Mouse (Mus musculus) hindbrain, embryonic 10.5 days (tissue): ENCODE results near the gene Grm7. TPM values are rescaled to one million over a fixed set of nuclear protein-coding genes. Genes with fewer than 3 reads are reported as not detected.
A peak's percentile ranks its signal among the peaks of the same experiment; 100 is the strongest.

ENCODE experiments used
- DNase-seq: peaks from one replicate; pipeline ENCODE4 v3.0.0-alpha.2; 2017; ENCODE audit warnings: low spot score
- H3K27ac ChIP-seq: fragments of 300-500 bp; sonication (generic); 2 replicates; pipeline ENCODE4 v1.5.1; 2016; ENCODE audit warnings: mild to moderate bottlenecking, moderate library complexity
- H3K27me3 ChIP-seq: fragments of 300-500 bp; sonication (generic); 2 replicates; pipeline ENCODE4 v1.6.1; 2016; ENCODE audit warnings: mild to moderate bottlenecking; ENCODE audit not compliant: poor library complexity, insufficient read depth, severe bottlenecking
- H3K36me3 ChIP-seq: fragments of 300-500 bp; sonication (generic); 2 replicates; pipeline ENCODE4 v1.6.1; 2016; ENCODE audit warnings: mild to moderate bottlenecking, moderate library complexity
- H3K4me1 ChIP-seq: fragments of 300-500 bp; sonication (generic); replicated peaks from 2 replicates; pipeline ENCODE4 v1.6.1; 2016; ENCODE audit warnings: mild to moderate bottlenecking
- H3K4me3 ChIP-seq: fragments of 300-500 bp; sonication (generic); 2 replicates; pipeline ENCODE4 v1.5.1; 2016; ENCODE audit warnings: mild to moderate bottlenecking, moderate library complexity
- H3K9me3 ChIP-seq: fragments of 300-500 bp; sonication (generic); 2 replicates; pipeline ENCODE4 v1.6.1; 2016; ENCODE audit warnings: mild to moderate bottlenecking, moderate library complexity
- WGBS: fragments of 180-500 bp; shearing (Covaris S2); methylation state at CpG from one replicate; pipeline ENCODE4 v1.1.7; 2016; 5-methylcytosine and 5-hydroxymethylcytosine counted together
- polyA plus RNA-seq: library from polyadenylated mRNA; unstranded; fragments of >200 nt; fragmentation: Nextera tagmentation; extraction: Ambion mirVana; gene quantifications from 2 replicates; pipeline ENCODE4 v1.2.1, GENCODE M21; 2016

Grm7 gene
- polyA plus RNA-seq: 0.14 and 0.59 TPM in 2 replicates

DNA sequence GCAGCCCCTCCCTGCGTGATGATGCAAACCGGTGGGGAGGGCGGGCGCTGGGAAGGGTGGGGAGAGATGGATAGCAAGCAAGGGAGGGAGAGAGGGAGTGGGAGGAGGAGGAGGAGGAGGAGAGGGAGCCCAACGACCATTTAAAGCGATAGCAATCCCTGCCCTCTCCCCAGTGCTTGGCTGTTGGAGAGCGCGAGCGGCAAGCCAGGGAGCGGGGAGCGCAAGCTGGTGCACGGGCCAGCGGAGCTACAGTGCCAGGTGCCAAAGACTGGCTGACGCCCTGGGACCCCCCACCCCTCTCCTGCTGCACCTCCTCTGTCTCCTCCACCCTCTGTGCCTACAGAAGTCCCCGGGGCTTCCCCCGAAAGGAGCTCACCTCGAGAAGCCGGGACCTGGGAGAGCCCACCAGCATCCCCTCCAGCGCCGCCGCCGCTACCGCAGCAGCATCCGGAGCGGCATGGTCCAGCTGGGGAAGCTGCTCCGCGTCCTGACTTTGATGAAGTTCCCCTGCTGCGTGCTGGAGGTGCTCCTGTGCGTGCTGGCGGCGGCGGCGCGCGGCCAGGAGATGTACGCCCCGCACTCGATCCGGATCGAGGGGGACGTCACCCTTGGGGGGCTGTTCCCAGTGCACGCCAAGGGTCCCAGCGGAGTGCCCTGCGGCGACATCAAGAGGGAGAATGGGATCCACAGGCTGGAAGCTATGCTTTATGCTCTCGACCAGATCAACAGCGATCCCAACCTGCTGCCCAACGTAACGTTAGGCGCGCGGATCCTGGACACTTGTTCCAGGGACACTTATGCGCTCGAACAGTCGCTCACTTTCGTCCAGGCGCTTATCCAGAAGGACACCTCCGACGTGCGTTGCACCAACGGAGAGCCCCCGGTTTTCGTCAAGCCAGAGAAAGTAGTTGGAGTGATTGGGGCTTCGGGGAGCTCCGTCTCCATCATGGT lies at the start of gene Grm7:
TSS of gene Grm7 (plus strand) at position 171 of the 951 bp plus-strand sequence.
- H3K4me3 ChIP-seq: peak within 1 kb of the TSS; percentile 62
- no peaks in the 10 kb centered on the region for H3K36me3 ChIP-seq
- WGBS: under 1% methylated on average over 65 of the region's 65 CpGs
- peak within 1 kb of the TSS; percentile 18; the same call in 1 of the 2 replicates for H3K27ac ChIP-seq
- DNase-seq: peak; percentile 62
- peaks cover 53% of the 10 kb centered on the region for H3K27me3 ChIP-seq
- no peaks in the 10 kb centered on the region for H3K9me3 ChIP-seq
- peaks cover 22% of the 10 kb centered on the region for H3K4me1 ChIP-seq

DNA sequence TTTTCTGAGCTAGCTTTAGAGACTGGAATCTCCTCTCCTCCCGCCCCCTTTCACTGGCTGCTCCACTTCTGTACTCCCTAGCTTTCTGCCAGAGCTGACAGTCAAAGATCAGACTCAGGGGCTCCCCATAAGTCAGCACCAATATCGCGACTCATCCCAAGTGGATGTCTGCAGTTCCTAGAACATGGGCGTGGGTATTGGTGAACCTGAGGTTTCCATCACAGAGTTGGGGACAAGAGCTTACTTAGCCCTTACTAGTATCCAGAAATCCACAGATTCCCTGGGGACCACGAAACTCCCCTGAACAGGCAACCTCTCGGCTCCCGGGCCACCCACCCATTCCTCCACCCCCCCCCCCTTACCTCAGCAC lies 355 bp upstream of the Grm7 start:
- no peak for DNase-seq

DNA sequence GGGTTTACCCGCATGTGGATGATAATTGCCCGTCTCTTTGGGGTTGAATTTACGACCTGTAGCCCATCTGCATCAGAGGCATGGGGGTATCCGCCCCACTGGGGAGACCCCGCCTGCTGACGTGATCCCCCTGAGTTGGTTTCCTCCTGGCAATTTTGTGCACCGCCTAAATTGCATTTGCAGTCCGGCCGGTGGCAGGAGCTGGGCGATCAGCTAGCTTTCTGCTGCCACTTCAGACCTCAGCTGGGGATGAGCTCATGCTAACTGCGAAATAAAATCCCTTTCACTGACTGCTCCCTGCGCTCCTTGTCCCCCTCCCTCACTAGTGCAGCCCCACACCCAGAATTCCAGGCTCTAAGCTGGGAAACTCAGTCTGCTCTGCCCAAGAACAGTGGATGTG lies 1.5 kb downstream of the Grm7 start:
- H3K9me3 ChIP-seq: no peaks in the 10 kb centered on the region
- WGBS: 2% methylated on average over 12 of the region's 12 CpGs
- peaks cover 53% of the 10 kb centered on the region for H3K27me3 ChIP-seq
- no peak overlapping the region for H3K27ac ChIP-seq
- H3K4me3 ChIP-seq: peak overlapping the region; percentile 62
- H3K36me3 ChIP-seq: no peaks in the 10 kb centered on the region
- H3K4me1 ChIP-seq: peaks cover 22% of the 10 kb centered on the region
- peak; percentile 16 for DNase-seq

More for the DNA sequence above, 355 bp upstream of the Grm7 start:
- H3K27me3 ChIP-seq: peaks cover 53% of the 10 kb centered on the region
- H3K9me3 ChIP-seq: no peaks in the 10 kb centered on the region
- H3K36me3 ChIP-seq: no peaks in the 10 kb centered on the region
- peaks cover 22% of the 10 kb centered on the region for H3K4me1 ChIP-seq
- peak overlapping the region; percentile 62 for H3K4me3 ChIP-seq
- H3K27ac ChIP-seq: no peak overlapping the region
- WGBS: under 1% methylated on average over 7 of the region's 7 CpGs

DNA sequence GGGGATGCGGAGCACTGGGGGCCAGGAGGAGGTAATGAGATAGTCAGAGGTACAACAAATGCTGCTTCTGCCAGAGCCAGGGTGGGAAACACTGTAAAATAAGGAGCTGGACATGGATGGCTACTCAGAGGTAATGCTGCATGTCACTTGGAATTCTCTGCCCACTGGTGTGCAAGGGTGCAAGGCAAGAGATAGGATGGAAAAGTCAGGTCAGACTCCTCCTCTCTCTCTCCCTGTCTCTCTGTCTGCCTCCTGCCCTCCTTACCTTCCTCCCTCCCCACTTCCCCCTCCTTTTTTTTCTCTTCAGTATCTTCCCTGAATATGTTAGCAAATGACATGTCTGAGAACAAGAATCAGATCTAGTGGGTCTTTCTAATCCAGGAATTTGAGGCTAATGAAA lies 3.8 kb downstream of the Grm7 start:
- DNase-seq: no peak

DNA sequence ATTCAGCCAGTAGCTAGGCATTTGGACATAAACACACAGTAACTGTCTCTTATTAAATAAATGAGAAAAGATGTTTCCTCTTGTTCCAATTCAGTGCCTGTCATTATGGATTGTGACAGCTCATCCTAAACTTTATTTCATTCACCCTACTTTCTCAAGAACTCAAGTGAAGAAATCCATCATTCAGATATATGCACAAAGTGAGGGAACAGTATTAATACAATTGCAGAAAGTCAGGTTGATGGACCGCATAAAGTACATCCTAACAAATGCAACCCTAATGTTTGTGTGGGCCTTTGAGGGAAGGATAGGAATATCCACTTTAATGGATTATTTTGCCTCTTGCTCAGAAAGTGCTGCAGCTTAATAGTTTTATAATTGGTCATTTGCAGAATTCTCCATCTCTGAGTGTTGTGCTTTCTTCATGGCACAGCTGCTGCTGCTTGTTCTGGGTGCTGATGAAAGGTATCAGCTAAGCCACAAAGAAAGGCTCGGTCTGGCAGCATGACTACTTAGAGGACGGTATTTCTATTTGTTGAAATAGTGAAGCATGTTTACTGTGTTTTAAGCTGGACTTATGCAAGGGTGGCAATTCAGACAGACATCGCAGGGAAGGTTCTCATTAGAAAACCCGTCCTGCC lies 8.1 kb downstream of the Grm7 start:
- no peaks in the 10 kb centered on the region for H3K4me1 ChIP-seq
- no peaks in the 10 kb centered on the region for H3K9me3 ChIP-seq
- H3K27me3 ChIP-seq: peaks cover under 1% of the 10 kb centered on the region
- H3K4me3 ChIP-seq: no peak overlapping the region
- H3K27ac ChIP-seq: no peak overlapping the region
- no peaks in the 10 kb centered on the region for H3K36me3 ChIP-seq
- 84% methylated on average over 5 of the region's 5 CpGs for WGBS
- no peak for DNase-seq

More for the DNA sequence above, 3.8 kb downstream of the Grm7 start:
- Histone ChIP-seq H3K36me3 (no peaks in the 10 kb centered on the region), H3K4me1 (peaks cover 22% of the 10 kb centered on the region), H3K27ac (no peak overlapping the region), H3K27me3 (peaks cover 43% of the 10 kb centered on the region), H3K4me3 (no peak overlapping the region), H3K9me3 (no peaks in the 10 kb centered on the region)
- 87% methylated on average over 1 of the region's 1 CpGs for WGBS

DNA sequence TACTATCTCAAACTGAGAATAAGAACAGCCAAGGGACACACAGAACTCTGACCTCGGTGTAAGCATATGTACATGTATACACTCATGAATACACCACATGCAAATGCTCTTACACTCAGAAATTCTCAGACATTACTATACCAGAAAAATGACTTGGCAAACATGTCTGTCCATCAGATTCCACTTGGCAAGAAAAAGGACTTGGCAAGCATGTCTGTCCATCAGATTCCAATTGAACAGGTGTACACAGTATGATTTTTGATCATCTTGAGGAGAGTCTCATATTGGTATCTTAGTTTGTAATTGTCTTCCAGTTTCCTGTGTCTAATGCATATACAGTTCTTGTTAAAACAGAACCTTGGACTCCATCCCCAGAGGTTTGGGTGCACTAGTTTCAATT lies 19.1 kb downstream of the Grm7 start:
- no peak for DNase-seq
- 96% methylated on average over 1 of the region's 1 CpGs for WGBS
- no peak overlapping the region for H3K27ac ChIP-seq
- H3K36me3 ChIP-seq: no peaks in the 10 kb centered on the region
- H3K4me1 ChIP-seq: no peaks in the 10 kb centered on the region
- H3K9me3 ChIP-seq: no peaks in the 10 kb centered on the region
- no peaks in the 10 kb centered on the region for H3K27me3 ChIP-seq
- H3K4me3 ChIP-seq: no peak overlapping the region

DNA sequence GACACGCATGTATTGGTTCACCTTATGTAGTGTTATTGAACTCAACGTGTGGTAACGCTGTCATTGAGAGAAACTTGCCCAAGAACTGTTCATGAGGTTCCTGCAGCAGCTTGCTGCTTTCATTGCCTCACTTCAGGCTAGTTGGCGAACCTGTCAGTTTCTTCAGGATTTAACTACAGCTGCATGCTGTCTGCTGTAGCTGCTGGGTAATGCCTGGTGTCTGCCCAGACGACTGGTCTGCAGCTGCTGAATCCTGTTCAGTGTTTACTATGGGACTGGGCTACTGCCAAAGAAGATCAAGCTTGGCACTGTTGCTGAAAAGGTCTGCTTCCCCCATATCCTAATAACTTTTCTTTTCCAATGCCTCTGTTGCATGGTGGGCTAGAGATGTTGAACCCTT lies 23.1 kb downstream of the Grm7 start:
- no peaks in the 10 kb centered on the region for H3K9me3 ChIP-seq
- no peak overlapping the region for H3K27ac ChIP-seq
- no peaks in the 10 kb centered on the region for H3K36me3 ChIP-seq
- WGBS: 72% methylated on average over 5 of the region's 5 CpGs
- no peak for DNase-seq
- no peaks in the 10 kb centered on the region for H3K27me3 ChIP-seq
- no peak overlapping the region for H3K4me3 ChIP-seq
- H3K4me1 ChIP-seq: no peaks in the 10 kb centered on the region

DNA sequence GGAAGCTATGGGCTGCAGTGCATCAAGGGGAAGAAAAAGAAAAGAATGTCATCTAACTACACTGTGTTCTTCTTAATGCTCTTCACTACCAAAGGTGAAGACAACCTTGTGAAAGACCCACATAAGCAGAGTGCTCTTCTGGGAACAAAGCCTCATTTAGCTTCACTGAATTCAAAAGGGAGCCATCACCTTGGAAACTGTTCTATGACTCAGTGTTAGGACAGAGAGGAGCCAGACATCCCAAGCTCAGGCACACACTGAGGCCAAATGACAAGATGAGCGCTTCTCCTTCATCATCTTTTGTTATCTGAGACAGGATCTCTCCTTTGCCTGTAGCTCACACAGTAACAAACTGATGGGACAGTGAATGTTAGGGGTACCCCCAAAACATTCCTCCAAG lies 45.6 kb downstream of the Grm7 start:
- Histone ChIP-seq H3K27ac (no peak overlapping the region), H3K4me1 (no peaks in the 10 kb centered on the region), H3K27me3 (no peaks in the 10 kb centered on the region), H3K4me3 (no peak overlapping the region), H3K9me3 (no peaks in the 10 kb centered on the region), H3K36me3 (no peaks in the 10 kb centered on the region)
- DNase-seq: no peak
- 74% methylated on average over 1 of the region's 1 CpGs for WGBS

DNA sequence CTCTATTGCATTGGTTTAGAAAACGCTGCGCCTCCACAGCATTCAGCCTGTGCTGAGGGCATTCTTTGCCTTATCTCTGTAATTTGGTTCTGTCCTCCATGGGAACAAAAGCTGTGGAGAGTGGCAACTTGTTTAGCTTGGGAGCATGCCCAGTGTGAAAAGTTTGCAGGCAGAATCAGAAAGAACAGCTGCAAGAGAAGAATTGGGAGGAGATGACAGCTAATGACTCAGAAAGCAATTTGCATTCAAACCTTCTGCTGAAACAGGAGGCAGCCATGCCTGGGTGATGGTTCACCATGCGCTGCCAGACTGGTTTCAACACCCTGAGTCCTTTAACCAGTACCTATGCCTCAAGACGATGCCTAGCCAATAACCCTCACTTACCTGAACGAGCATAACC lies 64.4 kb downstream of the Grm7 start:
- Histone ChIP-seq H3K27me3 (no peaks in the 10 kb centered on the region), H3K4me1 (no peaks in the 10 kb centered on the region), H3K36me3 (no peaks in the 10 kb centered on the region), H3K9me3 (no peaks in the 10 kb centered on the region), H3K4me3 (no peak overlapping the region), H3K27ac (no peak overlapping the region)
- DNase-seq: no peak
- WGBS: 84% methylated on average over 5 of the region's 5 CpGs

DNA sequence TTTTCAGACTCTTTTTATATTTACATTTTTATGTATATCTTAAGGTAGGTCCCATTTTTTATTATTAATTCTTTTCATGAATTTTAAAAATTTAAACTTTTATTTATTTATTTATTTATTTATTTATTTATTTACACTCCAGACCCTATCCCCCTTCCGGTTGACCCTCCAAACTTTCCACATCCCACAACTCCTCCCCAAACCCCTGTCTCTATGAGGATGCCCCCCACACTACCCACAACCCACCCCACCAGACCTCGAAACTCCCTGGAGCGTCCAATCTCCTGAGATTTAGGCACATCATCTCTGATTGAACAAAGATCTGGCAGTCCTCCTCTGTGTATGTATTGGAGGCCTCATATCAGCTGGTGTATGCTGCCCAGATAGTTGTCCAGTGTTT lies 69.6 kb downstream of the Grm7 start:
- WGBS: 91% methylated on average over 3 of the region's 3 CpGs
- H3K36me3 ChIP-seq: no peaks in the 10 kb centered on the region
- no peak for DNase-seq
- no peaks in the 10 kb centered on the region for H3K4me1 ChIP-seq
- no peak overlapping the region for H3K4me3 ChIP-seq
- H3K27me3 ChIP-seq: no peaks in the 10 kb centered on the region
- no peak overlapping the region for H3K27ac ChIP-seq
- H3K9me3 ChIP-seq: no peaks in the 10 kb centered on the region

DNA sequence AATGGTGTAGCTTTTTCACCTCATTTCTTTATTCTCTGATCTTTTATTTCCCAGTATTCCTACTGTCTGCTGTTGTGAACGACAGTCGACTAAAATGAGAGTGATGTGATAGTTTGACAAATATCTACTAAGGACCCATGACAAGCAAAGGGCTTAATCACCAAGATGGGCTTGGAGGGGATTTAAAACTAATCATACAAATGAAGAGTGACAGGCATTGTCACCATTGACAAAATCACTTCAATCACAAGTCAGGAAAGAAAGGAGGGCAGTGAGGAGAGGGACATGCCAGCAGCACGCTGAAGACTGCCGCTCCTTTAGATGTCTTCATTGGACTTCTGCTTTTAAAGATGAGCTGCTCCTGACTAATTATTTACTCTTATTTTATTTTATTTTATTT lies 78.0 kb downstream of the Grm7 start:
- 82% methylated on average over 4 of the region's 4 CpGs for WGBS
- Histone ChIP-seq H3K27me3 (no peaks in the 10 kb centered on the region), H3K36me3 (no peaks in the 10 kb centered on the region), H3K4me3 (no peak overlapping the region), H3K4me1 (no peaks in the 10 kb centered on the region), H3K9me3 (no peaks in the 10 kb centered on the region), H3K27ac (no peak overlapping the region)
- DNase-seq: no peak

DNA sequence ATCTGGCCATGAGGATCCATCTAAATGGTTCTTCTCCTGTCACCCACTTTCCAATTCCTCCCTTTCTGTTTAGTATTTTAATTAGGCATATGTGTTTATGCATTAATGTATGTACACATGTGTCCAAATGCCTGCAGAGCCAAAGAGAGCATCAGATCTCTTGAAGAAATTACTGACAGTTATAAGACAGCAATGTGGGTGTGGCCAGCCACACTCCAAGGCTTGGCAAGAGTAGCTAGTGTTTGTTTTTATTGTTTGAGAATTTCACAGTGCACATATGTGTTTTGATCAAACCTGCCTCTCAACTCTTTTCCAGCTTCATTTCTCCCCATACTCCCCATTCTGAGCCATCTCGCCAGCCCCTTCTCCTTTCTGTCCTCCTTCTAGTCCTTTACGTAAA lies 88.5 kb downstream of the Grm7 start:
- H3K36me3 ChIP-seq: no peaks in the 10 kb centered on the region
- no peaks in the 10 kb centered on the region for H3K4me1 ChIP-seq
- no peak for DNase-seq
- no peaks in the 10 kb centered on the region for H3K27me3 ChIP-seq
- H3K4me3 ChIP-seq: no peak overlapping the region
- H3K9me3 ChIP-seq: 0 out of 2 replicates have a peak, but pooled peaks cover 2% of the 10 kb centered on the region
- no peak overlapping the region for H3K27ac ChIP-seq
- 94% methylated on average over 2 of the region's 2 CpGs for WGBS

DNA sequence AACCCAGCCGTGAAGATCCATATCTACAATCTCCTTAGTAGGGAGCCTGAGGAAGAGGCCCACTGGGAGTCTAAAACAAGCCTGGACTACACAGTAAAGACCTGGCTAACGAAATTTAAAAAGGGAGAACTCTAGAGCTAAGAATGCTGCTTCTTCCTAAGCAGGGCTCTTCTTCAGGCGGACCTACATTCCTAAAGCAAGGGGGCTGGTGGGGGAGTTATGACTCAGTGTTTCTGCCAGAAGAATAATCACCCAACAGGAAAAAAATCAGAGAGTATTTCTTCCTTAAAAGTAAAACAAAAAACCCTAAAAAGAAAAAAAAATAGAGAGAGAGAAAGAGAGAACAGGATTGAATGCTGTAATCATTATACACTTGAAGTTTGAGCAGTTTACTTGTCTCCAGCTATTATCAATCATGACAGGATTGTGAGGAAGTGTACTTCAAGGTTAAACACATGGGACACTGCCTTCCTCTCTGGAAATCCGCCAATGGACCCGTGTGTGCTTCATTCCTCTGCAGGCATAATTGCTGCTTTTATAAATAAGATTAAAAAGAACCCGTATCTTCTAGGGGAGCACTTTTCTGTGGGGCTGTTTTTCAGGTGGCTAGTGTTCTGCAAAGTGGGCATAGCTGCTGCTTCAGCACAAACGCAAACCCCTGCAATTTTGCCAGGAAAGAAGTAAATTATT lies 98.7 kb downstream of the Grm7 start:
- H3K27me3 ChIP-seq: no peaks in the 10 kb centered on the region
- H3K36me3 ChIP-seq: no peaks in the 10 kb centered on the region
- H3K4me1 ChIP-seq: no peaks in the 10 kb centered on the region
- 68% methylated on average over 7 of the region's 7 CpGs for WGBS
- DNase-seq: no peak
- no peaks in the 10 kb centered on the region for H3K9me3 ChIP-seq
- no peak overlapping the region for H3K27ac ChIP-seq
- no peak overlapping the region for H3K4me3 ChIP-seq
